Mouse (Mus musculus): ENCODE data around the gene Olfr720. TPM values are rescaled to one million over a fixed set of nuclear protein-coding genes. Genes with fewer than 3 reads are reported as not detected.

Gene Olfr720
- not detected for polyA plus RNA-seq (2014; fragmentation: Illumina TruSeq; extraction: RNeasy Lipid Tissue Mini Kit (QIAGEN cat#74804); ENCODE audit: insufficient read depth, low read depth, low replicate concordance)

DNA sequence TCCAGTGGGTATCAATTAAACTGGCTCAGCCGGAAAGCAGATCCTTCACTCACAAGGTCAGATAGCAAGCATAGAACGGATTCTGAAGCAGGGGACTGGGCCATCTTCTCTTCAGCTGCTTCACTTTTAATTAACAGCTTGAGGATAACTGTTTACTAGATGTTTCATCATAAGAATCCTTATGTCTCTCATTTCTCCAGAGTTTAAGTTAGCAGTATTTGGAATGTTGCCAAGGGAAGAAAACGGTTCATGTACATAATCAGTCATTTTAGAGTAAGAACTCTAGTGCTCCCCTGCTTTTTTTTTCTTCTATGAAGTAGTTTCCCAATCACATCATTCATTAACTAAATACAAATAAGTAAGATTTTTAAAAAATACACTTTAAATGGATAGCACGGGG, at the start of gene Olfr720:
Gene Olfr720 (minus strand): TSS at position 101 of the 400 bp plus-strand sequence.

Other genes starting within 250 kb of the Olfr720 start
- gene Atxn7, start 225.4 kb downstream of the Olfr720 start, polyA plus RNA-seq (2014; fragmentation: Illumina TruSeq; extraction: RNeasy Lipid Tissue Mini Kit (QIAGEN cat#74804); ENCODE audit: insufficient read depth, low read depth, low replicate concordance): 6.0 TPM
- 82.4 TPM for gene Thoc7, start 225.0 kb downstream of the Olfr720 start, polyA plus RNA-seq (2014; fragmentation: Illumina TruSeq; extraction: RNeasy Lipid Tissue Mini Kit (QIAGEN cat#74804); ENCODE audit: insufficient read depth, low read depth, low replicate concordance)
- 56.6 TPM for gene Psmd6, start 65.9 kb downstream of the Olfr720 start, polyA plus RNA-seq (2014; fragmentation: Illumina TruSeq; extraction: RNeasy Lipid Tissue Mini Kit (QIAGEN cat#74804); ENCODE audit: insufficient read depth, low read depth, low replicate concordance)
- gene Olfr31, start 136.0 kb upstream of the Olfr720 start, polyA plus RNA-seq (2014; fragmentation: Illumina TruSeq; extraction: RNeasy Lipid Tissue Mini Kit (QIAGEN cat#74804); ENCODE audit: insufficient read depth, low read depth, low replicate concordance): not detected
- 22.9 TPM for gene Il3ra, start 159.4 kb upstream of the Olfr720 start, polyA plus RNA-seq (2014; fragmentation: Illumina TruSeq; extraction: RNeasy Lipid Tissue Mini Kit (QIAGEN cat#74804); ENCODE audit: insufficient read depth, low read depth, low replicate concordance)
- not detected for gene Olfr721-ps1, start 214.5 kb upstream of the Olfr720 start, polyA plus RNA-seq (2014; fragmentation: Illumina TruSeq; extraction: RNeasy Lipid Tissue Mini Kit (QIAGEN cat#74804); ENCODE audit: insufficient read depth, low read depth, low replicate concordance)